Mouse (Mus musculus): ENCODE measurements around the gene Folr1. TPM values are rescaled to one million over a fixed set of nuclear protein-coding genes. Genes with fewer than 3 reads are reported as not detected.

Folr1 gene
- polyA plus RNA-seq, 1 experiment from 2014 or later = 1.1 TPM

DNA sequence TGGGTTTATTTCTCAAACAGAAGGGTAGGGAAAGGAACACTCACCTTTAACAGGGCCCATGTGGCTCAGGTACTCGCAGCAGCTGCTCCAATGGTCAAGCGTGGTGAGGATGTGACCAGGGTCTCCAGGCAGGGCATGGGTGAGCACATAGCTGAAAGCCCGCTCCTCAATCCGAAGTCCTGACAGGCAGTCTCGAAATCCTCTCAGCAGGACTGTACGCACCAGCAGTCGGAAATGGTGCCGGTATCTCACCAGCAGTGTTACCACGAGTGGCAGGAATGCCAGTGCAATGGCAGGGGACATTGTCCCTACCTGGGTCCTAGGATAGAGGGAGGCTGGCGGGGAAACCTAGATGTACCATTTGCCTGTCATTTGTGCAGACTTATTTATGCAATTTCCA is 31.4 kb upstream of the Folr1 start:
- no peak overlapping the region for H3K27ac ChIP-seq (ENCODE audit: low read length)
- ATAC-seq (ENCODE audit: low read depth) = no peak
- no peak overlapping the region for H3K4me2 ChIP-seq (ENCODE audit: low read depth, low read length)
- H3K9ac ChIP-seq (ENCODE audit: low read depth, low read length) = no peak overlapping the region
- no peaks in the 10 kb centered on the region for H3K9me3 ChIP-seq (replicated peaks; ENCODE audit: control insufficient read depth, low read length)
- H3K36me3 ChIP-seq (ENCODE audit: control insufficient read depth, insufficient read depth) = no peaks in the 10 kb centered on the region
- H3K4me3 ChIP-seq (ENCODE audit: low read depth, low read length) = no peak overlapping the region
- H3K4me1 ChIP-seq (ENCODE audit: control insufficient read depth, low read depth, low read length) = peaks cover 15% of the 10 kb centered on the region
- 81% methylated on average over 10 of the region's 10 CpGs for WGBS (ENCODE audit: insufficient replicate concordance)
- H3K27me3 ChIP-seq (ENCODE audit: control insufficient read depth, insufficient read depth, low read depth, low read length) = no peaks in the 10 kb centered on the region

- WGBS (ENCODE audit: insufficient replicate concordance) = 78% methylated on average over 16 of the region's 16 CpGs
- Histone ChIP-seq H3K4me1 (ENCODE audit: control insufficient read depth, low read depth, low read length) (peaks cover 12% of the 10 kb centered on the region), H3K9ac (ENCODE audit: low read depth, low read length) (no peak overlapping the region), H3K9me3 (replicated peaks; ENCODE audit: control insufficient read depth, low read length) (no peaks in the 10 kb centered on the region), H3K27me3 (ENCODE audit: control insufficient read depth, insufficient read depth, low read depth, low read length) (no peaks in the 10 kb centered on the region), H3K27ac (ENCODE audit: low read length) (no peak overlapping the region), H3K4me2 (ENCODE audit: low read depth, low read length) (no peak overlapping the region), H3K36me3 (ENCODE audit: control insufficient read depth, insufficient read depth) (no peaks in the 10 kb centered on the region), H3K4me3 (ENCODE audit: low read depth, low read length) (no peak overlapping the region)
- ATAC-seq (ENCODE audit: low read depth) = no peak
Measured at GRCm38 (mm10) chr7:101900331-101901097, 29.9 kb upstream of the Folr1 start.

- no peaks in the 10 kb centered on the region for H3K36me3 ChIP-seq (ENCODE audit: control insufficient read depth, insufficient read depth)
- peak overlapping the region; percentile 71 for H3K4me2 ChIP-seq (ENCODE audit: low read depth, low read length)
- H3K27ac ChIP-seq (ENCODE audit: low read length) = peak overlapping the region; percentile 85
- H3K4me1 ChIP-seq (ENCODE audit: control insufficient read depth, low read depth, low read length) = peaks cover 9% of the 10 kb centered on the region
- H3K4me3 ChIP-seq (ENCODE audit: low read depth, low read length) = peak overlapping the region; percentile 72
- peak; percentile 95 for ATAC-seq (ENCODE audit: low read depth)
- WGBS (ENCODE audit: insufficient replicate concordance) = under 1% methylated on average over 57 of the region's 57 CpGs
- no peaks in the 10 kb centered on the region for H3K27me3 ChIP-seq (ENCODE audit: control insufficient read depth, insufficient read depth, low read depth, low read length)
- no peaks in the 10 kb centered on the region for H3K9me3 ChIP-seq (replicated peaks; ENCODE audit: control insufficient read depth, low read length)
- H3K9ac ChIP-seq (ENCODE audit: low read depth, low read length) = peak overlapping the region; percentile 66
Measured at GRCm38 (mm10) chr7:101896104-101897066, 25.8 kb upstream of the Folr1 start.

GRCm38 (mm10) chr7:101895695-101896094 is 25.1 kb upstream of the Folr1 start:
- H3K9ac ChIP-seq (ENCODE audit: low read depth, low read length) = peak overlapping the region; percentile 47
- H3K27me3 ChIP-seq (ENCODE audit: control insufficient read depth, insufficient read depth, low read depth, low read length) = no peaks in the 10 kb centered on the region
- H3K4me1 ChIP-seq (ENCODE audit: control insufficient read depth, low read depth, low read length) = peaks cover 9% of the 10 kb centered on the region
- no peaks in the 10 kb centered on the region for H3K9me3 ChIP-seq (replicated peaks; ENCODE audit: control insufficient read depth, low read length)
- peak overlapping the region; percentile 71 for H3K4me2 ChIP-seq (ENCODE audit: low read depth, low read length)
- peak overlapping the region; percentile 72 for H3K4me3 ChIP-seq (ENCODE audit: low read depth, low read length)
- H3K36me3 ChIP-seq (ENCODE audit: control insufficient read depth, insufficient read depth) = no peaks in the 10 kb centered on the region
- peak overlapping the region; percentile 55 for H3K27ac ChIP-seq (ENCODE audit: low read length)
- ATAC-seq (ENCODE audit: low read depth) = no peak
- 26% methylated on average over 9 of the region's 9 CpGs for WGBS (ENCODE audit: insufficient replicate concordance)

DNA sequence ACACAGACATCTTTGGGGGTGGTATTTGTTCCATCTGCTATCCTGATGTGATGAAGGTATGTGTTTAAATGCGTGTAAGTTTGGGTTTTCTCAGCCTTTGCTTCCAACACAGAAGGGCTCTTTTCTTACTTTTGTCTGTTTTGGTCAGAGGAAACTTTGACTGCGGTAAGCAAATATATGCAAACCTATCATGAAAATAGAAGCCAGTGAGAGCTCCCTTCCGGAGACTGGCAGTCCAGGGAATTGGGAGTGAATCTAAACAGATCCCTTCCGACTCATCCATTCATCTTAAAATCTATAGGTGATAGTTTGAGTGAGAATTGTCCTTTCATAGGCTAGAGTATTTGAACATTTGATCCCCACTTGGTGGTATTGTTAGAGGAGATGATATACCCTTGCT is 17.9 kb upstream of the Folr1 start:
- Histone ChIP-seq H3K4me2 (ENCODE audit: low read depth, low read length) (no peak overlapping the region), H3K4me3 (ENCODE audit: low read depth, low read length) (no peak overlapping the region), H3K27ac (ENCODE audit: low read length) (no peak overlapping the region), H3K9ac (ENCODE audit: low read depth, low read length) (no peak overlapping the region), H3K4me1 (ENCODE audit: control insufficient read depth, low read depth, low read length) (no peaks in the 10 kb centered on the region), H3K27me3 (ENCODE audit: control insufficient read depth, insufficient read depth, low read depth, low read length) (no peaks in the 10 kb centered on the region), H3K36me3 (ENCODE audit: control insufficient read depth, insufficient read depth) (no peaks in the 10 kb centered on the region), H3K9me3 (replicated peaks; ENCODE audit: control insufficient read depth, low read length) (no peaks in the 10 kb centered on the region)
- ATAC-seq (ENCODE audit: low read depth) = no peak
- WGBS (ENCODE audit: insufficient replicate concordance) = 68% methylated on average over 4 of the region's 4 CpGs

DNA sequence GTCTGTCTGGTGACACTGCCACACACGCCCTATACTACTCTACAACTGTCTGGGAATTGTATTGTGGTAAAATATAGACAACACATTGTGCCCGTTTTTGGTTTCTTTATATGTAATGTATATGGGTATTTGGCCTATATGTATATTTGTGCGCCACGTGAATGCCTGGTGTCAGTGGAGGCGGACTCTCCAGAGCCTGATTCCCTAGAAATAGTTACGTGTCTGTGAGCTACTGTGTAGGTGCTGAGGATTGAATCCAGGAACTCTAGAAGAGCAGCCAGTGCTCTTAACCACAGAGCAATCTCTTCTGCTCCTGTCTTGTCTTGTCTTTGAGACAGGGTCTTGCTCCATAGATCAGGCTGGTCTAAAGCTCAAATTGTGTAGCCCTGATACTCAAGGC is 15.7 kb upstream of the Folr1 start:
- no peaks in the 10 kb centered on the region for H3K9me3 ChIP-seq (replicated peaks; ENCODE audit: control insufficient read depth, low read length)
- ATAC-seq (ENCODE audit: low read depth) = no peak
- H3K36me3 ChIP-seq (ENCODE audit: control insufficient read depth, insufficient read depth) = no peaks in the 10 kb centered on the region
- H3K9ac ChIP-seq (ENCODE audit: low read depth, low read length) = no peak overlapping the region
- no peak overlapping the region for H3K4me3 ChIP-seq (ENCODE audit: low read depth, low read length)
- no peak overlapping the region for H3K4me2 ChIP-seq (ENCODE audit: low read depth, low read length)
- H3K4me1 ChIP-seq (ENCODE audit: control insufficient read depth, low read depth, low read length) = no peaks in the 10 kb centered on the region
- H3K27ac ChIP-seq (ENCODE audit: low read length) = no peak overlapping the region
- WGBS (ENCODE audit: insufficient replicate concordance) = 66% methylated on average over 6 of the region's 6 CpGs
- H3K27me3 ChIP-seq (ENCODE audit: control insufficient read depth, insufficient read depth, low read depth, low read length) = no peaks in the 10 kb centered on the region

DNA sequence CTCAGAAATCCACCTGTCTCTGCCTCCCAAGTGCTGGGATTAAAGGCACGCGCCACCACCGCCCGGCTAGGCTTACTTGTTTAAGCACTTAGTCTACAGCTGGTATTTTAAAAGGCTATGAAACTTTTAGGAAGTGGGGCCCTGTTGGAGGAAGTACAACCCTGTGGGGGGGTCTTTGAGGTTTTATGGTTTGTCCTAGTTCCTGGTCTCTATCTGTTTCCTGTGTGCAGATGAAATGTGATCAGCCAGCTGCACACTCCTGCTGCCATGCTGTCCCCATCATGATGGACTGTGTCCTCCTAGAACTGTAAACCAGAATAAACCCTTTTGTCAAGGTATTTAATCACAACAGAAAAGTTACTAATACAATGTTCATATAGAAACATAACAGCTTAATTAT is 13.6 kb upstream of the Folr1 start:
- WGBS (ENCODE audit: insufficient replicate concordance) = 72% methylated on average over 4 of the region's 4 CpGs

GRCm38 (mm10) chr7:101882413-101883154 is 12.0 kb upstream of the Folr1 start:
- 59% methylated on average over 9 of the region's 9 CpGs for WGBS (ENCODE audit: insufficient replicate concordance)
- H3K4me1 ChIP-seq (ENCODE audit: control insufficient read depth, low read depth, low read length) = no peaks in the 10 kb centered on the region
- no peaks in the 10 kb centered on the region for H3K9me3 ChIP-seq (replicated peaks; ENCODE audit: control insufficient read depth, low read length)
- H3K27me3 ChIP-seq (ENCODE audit: control insufficient read depth, insufficient read depth, low read depth, low read length) = no peaks in the 10 kb centered on the region
- no peak overlapping the region for H3K27ac ChIP-seq (ENCODE audit: low read length)
- peak; percentile 39; the same call in 1 of the 2 replicates for ATAC-seq (ENCODE audit: low read depth)
- H3K9ac ChIP-seq (ENCODE audit: low read depth, low read length) = no peak overlapping the region
- no peak overlapping the region for H3K4me2 ChIP-seq (ENCODE audit: low read depth, low read length)
- H3K36me3 ChIP-seq (ENCODE audit: control insufficient read depth, insufficient read depth) = no peaks in the 10 kb centered on the region
- H3K4me3 ChIP-seq (ENCODE audit: low read depth, low read length) = no peak overlapping the region

More for the DNA sequence above, 13.6 kb upstream of the Folr1 start:
- H3K4me2 ChIP-seq (ENCODE audit: low read depth, low read length) = no peak overlapping the region
- H3K27ac ChIP-seq (ENCODE audit: low read length) = no peak overlapping the region
- H3K27me3 ChIP-seq (ENCODE audit: control insufficient read depth, insufficient read depth, low read depth, low read length) = no peaks in the 10 kb centered on the region
- H3K4me3 ChIP-seq (ENCODE audit: low read depth, low read length) = no peak overlapping the region
- H3K9me3 ChIP-seq (replicated peaks; ENCODE audit: control insufficient read depth, low read length) = no peaks in the 10 kb centered on the region
- no peak for ATAC-seq (ENCODE audit: low read depth)
- no peaks in the 10 kb centered on the region for H3K4me1 ChIP-seq (ENCODE audit: control insufficient read depth, low read depth, low read length)
- no peak overlapping the region for H3K9ac ChIP-seq (ENCODE audit: low read depth, low read length)
- H3K36me3 ChIP-seq (ENCODE audit: control insufficient read depth, insufficient read depth) = no peaks in the 10 kb centered on the region

All from liver, embryonic 16.5 days (tissue).